Comparison of ENCODE assay signal across 25 mouse cellular contexts in genomic region chr9:47354423-47354822, GRCm38 (mm10).
DNase-seq lines count a peak whose midpoint lies in the region; ATAC-seq lines count a peak whose summit lies in the region.
"Had no signal": no experiment of that assay in that cellular context is flagged by ENCODE, and none has a peak within 500 bp of the region (broad histone marks: within the 10 kb centered on the region; RNA-seq: fewer than 3 reads in every experiment).

No protein-coding gene starts in this region.

- H3K9ac ChIP-seq in forebrain, embryonic 12.5 days, result no peak overlapping the region
- H3K9ac ChIP-seq in midbrain, embryonic 11.5 days (ENCODE audit: low read length), result no peak overlapping the region
- H3K9ac ChIP-seq in midbrain, embryonic 16.5 days (ENCODE audit: low read depth, low read length), result no peak overlapping the region
- H3K9ac ChIP-seq: embryonic facial prominence, embryonic 13.5 days; embryonic facial prominence, embryonic 15.5 days had no signal

- no peak for ATAC-seq in forebrain, embryonic 12.5 days (ENCODE audit: low FRiP score)
- ATAC-seq in midbrain, embryonic 11.5 days (ENCODE audit: low FRiP score), result no peak
- no peak for ATAC-seq in midbrain, embryonic 16.5 days
- ATAC-seq: CD4-positive, CD25-positive, alpha-beta regulatory T cell, adult 4 months; forebrain, embryonic 14.5 days; forebrain, embryonic 16.5 days had no signal

- peaks cover 46% of the 10 kb centered on the region for H3K4me1 ChIP-seq in forebrain, embryonic 10.5 days
- H3K4me1 ChIP-seq in forebrain, embryonic 12.5 days, result peaks cover 22% of the 10 kb centered on the region
- peaks cover 7% of the 10 kb centered on the region; the same call in 1 of the 2 replicates for H3K4me1 ChIP-seq in midbrain, embryonic 11.5 days (ENCODE audit: control insufficient read depth, insufficient read depth, low read length)
- H3K4me1 ChIP-seq in midbrain, embryonic 16.5 days (ENCODE audit: control insufficient read depth, insufficient read depth, low read length), result peaks cover 18% of the 10 kb centered on the region
- peaks cover 68% of the 10 kb centered on the region for H3K4me1 ChIP-seq in limb, embryonic 10.5 days

- no peak for DNase-seq in forebrain, embryonic 10.5 days (ENCODE audit: extremely low spot score, low spot score)
- peak; percentile 70 for DNase-seq in midbrain, embryonic 11.5 days (ENCODE audit: low spot score, missing footprints)
- peak; percentile 34 for DNase-seq in thymus, postnatal 0 days (ENCODE audit: low spot score)
- no peak for DNase-seq in thymus, postnatal 36 days
- no peak for DNase-seq in limb, embryonic 10.5 days (ENCODE audit: low spot score)
- no peak for DNase-seq in right cerebral cortex, postnatal 25 days
- DNase-seq: adrenal gland, adult 2 months; adrenal gland, postnatal 10 days; adrenal gland, postnatal 25 days; B cell, adult 2 months; cerebellum, adult 11-12 months; cerebellum, adult 2 months; cerebellum, adult 9-10 months; cerebellum, postnatal 10 days; cerebellum, postnatal 25 days had no signal

- no peak overlapping the region for H3K4me3 ChIP-seq in forebrain, embryonic 10.5 days
- H3K4me3 ChIP-seq in forebrain, embryonic 12.5 days (replicated peaks), result no peak overlapping the region
- H3K4me3 ChIP-seq in midbrain, embryonic 11.5 days (ENCODE audit: low read depth, low read length), result no peak overlapping the region
- H3K4me3 ChIP-seq in midbrain, embryonic 16.5 days (ENCODE audit: low read depth, low read length), result no peak overlapping the region
- no peak overlapping the region for H3K4me3 ChIP-seq in limb, embryonic 10.5 days
- H3K4me3 ChIP-seq: embryonic facial prominence, embryonic 13.5 days; embryonic facial prominence, embryonic 15.5 days; erythroblast, embryonic 14.5 days had no signal

- no peak overlapping the region for H3K4me2 ChIP-seq in forebrain, embryonic 12.5 days
- no peak overlapping the region for H3K4me2 ChIP-seq in midbrain, embryonic 11.5 days
- no peak overlapping the region for H3K4me2 ChIP-seq in midbrain, embryonic 16.5 days (ENCODE audit: low read length)
- H3K4me2 ChIP-seq: embryonic facial prominence, embryonic 13.5 days; embryonic facial prominence, embryonic 15.5 days had no signal

- peaks cover 91% of the 10 kb centered on the region for H3K27me3 ChIP-seq in forebrain, embryonic 10.5 days (ENCODE audit: poor library complexity, severe bottlenecking)
- peaks cover 58% of the 10 kb centered on the region for H3K27me3 ChIP-seq in forebrain, embryonic 12.5 days
- H3K27me3 ChIP-seq in midbrain, embryonic 11.5 days (ENCODE audit: control insufficient read depth, insufficient read depth, low read length), result no peaks in the 10 kb centered on the region; the same call in 1 of the 2 replicates
- no peaks in the 10 kb centered on the region for H3K27me3 ChIP-seq in midbrain, embryonic 16.5 days (ENCODE audit: control insufficient read depth, insufficient read depth, low read depth, low read length)
- no peaks in the 10 kb centered on the region for H3K27me3 ChIP-seq in limb, embryonic 10.5 days (ENCODE audit: low read depth, poor library complexity, severe bottlenecking)
- H3K27me3 ChIP-seq: CH12.LX; embryonic facial prominence, embryonic 13.5 days had no signal

- H3K9me3 ChIP-seq in forebrain, embryonic 10.5 days, result no peaks in the 10 kb centered on the region
- no peaks in the 10 kb centered on the region for H3K9me3 ChIP-seq in forebrain, embryonic 12.5 days
- no peaks in the 10 kb centered on the region for H3K9me3 ChIP-seq in midbrain, embryonic 11.5 days (ENCODE audit: control insufficient read depth, low read length)
- no peaks in the 10 kb centered on the region for H3K9me3 ChIP-seq in midbrain, embryonic 16.5 days (replicated peaks; ENCODE audit: control insufficient read depth, low read length, poor library complexity, severe bottlenecking)
- H3K9me3 ChIP-seq in limb, embryonic 10.5 days (replicated peaks), result no peaks in the 10 kb centered on the region
- H3K9me3 ChIP-seq: embryonic facial prominence, embryonic 13.5 days; embryonic facial prominence, embryonic 15.5 days had no signal

- H3K27ac ChIP-seq in forebrain, embryonic 10.5 days, result 0 out of 2 replicates have a peak overlapping the region, but pooled peaks have one; percentile 4
- H3K27ac ChIP-seq in forebrain, embryonic 12.5 days, result no peak overlapping the region
- H3K27ac ChIP-seq in midbrain, embryonic 11.5 days (ENCODE audit: low read depth, low read length), result no peak overlapping the region
- H3K27ac ChIP-seq in midbrain, embryonic 16.5 days (ENCODE audit: low read length), result no peak overlapping the region
- peak overlapping the region; percentile 84 for H3K27ac ChIP-seq in limb, embryonic 10.5 days
- H3K27ac ChIP-seq: embryonic facial prominence, embryonic 13.5 days; embryonic facial prominence, embryonic 15.5 days had no signal

- WGBS in forebrain, embryonic 10.5 days, result 82% methylated on average over 2 of the region's 2 CpGs
- WGBS in forebrain, embryonic 12.5 days, result 89% methylated on average over 2 of the region's 2 CpGs
- WGBS in midbrain, embryonic 11.5 days, result 73% methylated on average over 2 of the region's 2 CpGs
- 100% methylated on average over 2 of the region's 2 CpGs for WGBS in midbrain, embryonic 16.5 days
- 87% methylated on average over 2 of the region's 2 CpGs for WGBS in limb, embryonic 10.5 days

- no peaks in the 10 kb centered on the region for H3K36me3 ChIP-seq in forebrain, embryonic 10.5 days (replicated peaks)
- H3K36me3 ChIP-seq in forebrain, embryonic 12.5 days (replicated peaks), result no peaks in the 10 kb centered on the region
- H3K36me3 ChIP-seq in midbrain, embryonic 11.5 days (ENCODE audit: control insufficient read depth, insufficient read depth, low read length), result no peaks in the 10 kb centered on the region
- no peaks in the 10 kb centered on the region for H3K36me3 ChIP-seq in midbrain, embryonic 16.5 days (ENCODE audit: control insufficient read depth, insufficient read depth, low read length)
- H3K36me3 ChIP-seq in limb, embryonic 10.5 days, result no peaks in the 10 kb centered on the region
- H3K36me3 ChIP-seq: embryonic facial prominence, embryonic 13.5 days; embryonic facial prominence, embryonic 15.5 days; G1E had no signal

Comparison
In these comparisons a context has a peak if more than half of its experiments do, and no peak if none do; other contexts are left out.
1. DNase-seq: peak in midbrain, embryonic 11.5 days (single experiment) and thymus, postnatal 0 days (single experiment); none in forebrain, embryonic 10.5 days (single experiment), thymus, postnatal 36 days (0 of 2), limb, embryonic 10.5 days (single experiment) and right cerebral cortex, postnatal 25 days (single experiment).
2. H3K27ac ChIP-seq: peak in forebrain, embryonic 10.5 days (single experiment) and limb, embryonic 10.5 days (single experiment); none in forebrain, embryonic 12.5 days (single experiment), midbrain, embryonic 11.5 days (single experiment) and midbrain, embryonic 16.5 days (single experiment).